Mouse (Mus musculus): Measurements from ENCODE around the gene Cluh. TPM values are rescaled to one million over a fixed set of nuclear protein-coding genes. Genes with fewer than 3 reads are reported as not detected.
A peak's percentile ranks its signal among the peaks of the same experiment; 100 is the strongest.

Gene Cluh
- total RNA-seq, 2 experiments from 2014 or later: 64.3 to 90.8 TPM

- ATAC-seq (replicated peaks; ENCODE audit: low FRiP score, low TSS enrichment, poor library complexity, severe bottlenecking): no peak
Observed at GRCm38 (mm10) chr11:74670151-74670550, 20.9 kb downstream of the Cluh start.

DNA sequence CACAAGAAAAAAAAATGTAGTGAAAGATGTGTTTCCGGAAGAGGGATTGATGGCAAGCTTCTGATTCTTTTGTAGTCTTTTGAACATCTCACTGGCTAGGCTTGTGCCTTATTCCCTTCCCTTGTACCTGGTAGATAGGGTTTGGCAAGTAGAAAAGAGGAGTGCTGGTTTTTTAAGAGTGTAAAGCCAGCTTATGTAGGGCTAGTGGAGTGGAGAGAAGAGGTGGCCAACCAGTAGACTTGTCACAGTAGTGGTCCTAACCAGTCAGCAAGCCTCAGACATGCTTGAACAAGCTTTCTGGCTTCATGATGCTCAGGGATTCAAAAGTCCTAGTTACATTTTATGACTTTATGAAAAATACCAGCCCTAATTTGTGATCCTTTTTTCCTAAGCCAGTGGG lies 21.7 kb downstream of the Cluh start:
- no peak for ATAC-seq (replicated peaks; ENCODE audit: low FRiP score, low TSS enrichment, poor library complexity, severe bottlenecking)

GRCm38 (mm10) chr11:74671839-74672238 lies 22.5 kb downstream of the Cluh start:
- no peak for ATAC-seq (replicated peaks; ENCODE audit: low FRiP score, low TSS enrichment, poor library complexity, severe bottlenecking)

GRCm38 (mm10) chr11:74672901-74673513 lies 23.7 kb downstream of the Cluh start:
- ATAC-seq (replicated peaks; ENCODE audit: low FRiP score, low TSS enrichment, poor library complexity, severe bottlenecking): peak; percentile 25

DNA sequence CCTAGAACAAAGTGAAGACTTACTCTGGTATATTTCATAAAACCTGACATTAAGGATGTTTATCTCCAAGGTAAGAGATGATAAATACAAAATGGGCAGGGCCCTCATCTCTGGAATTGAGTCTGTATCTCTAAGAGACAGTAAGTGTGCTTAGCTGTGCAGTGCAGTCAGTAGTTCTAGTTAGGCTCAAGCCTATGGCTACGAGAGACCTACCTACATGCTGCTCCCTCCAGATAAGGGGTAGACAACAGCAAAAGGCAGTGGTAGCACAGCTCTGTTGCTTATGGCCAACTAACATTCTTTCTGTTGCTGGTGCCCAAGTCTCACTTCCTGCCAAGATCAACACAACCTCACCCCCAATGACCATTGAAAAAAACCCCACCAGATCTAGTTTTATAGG lies 24.3 kb downstream of the Cluh start:
- ATAC-seq (replicated peaks; ENCODE audit: low FRiP score, low TSS enrichment, poor library complexity, severe bottlenecking): peak; percentile 97

- ATAC-seq (replicated peaks; ENCODE audit: low FRiP score, low TSS enrichment, poor library complexity, severe bottlenecking): no peak
Observed at GRCm38 (mm10) chr11:74674713-74675112, 25.4 kb downstream of the Cluh start.

DNA sequence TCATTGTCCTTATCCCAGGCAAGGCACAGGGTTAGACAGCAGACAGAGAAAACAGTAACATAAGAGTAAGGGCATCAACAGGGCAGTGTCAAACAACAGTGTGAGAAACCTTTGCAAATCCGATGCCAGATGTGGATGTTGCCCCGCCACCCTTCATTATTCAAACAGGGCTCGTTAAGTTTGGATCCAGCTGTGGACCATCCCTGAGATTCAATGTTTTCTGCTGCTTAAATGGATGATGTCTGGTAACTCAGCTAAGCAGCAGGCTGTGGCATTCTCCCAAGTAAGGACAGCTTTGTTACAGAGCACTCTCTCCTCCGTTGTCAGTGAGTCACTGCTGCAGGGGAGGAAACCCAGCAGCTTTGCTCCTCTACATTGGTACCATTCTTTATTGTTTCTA lies 25.9 kb downstream of the Cluh start:
- ATAC-seq (replicated peaks; ENCODE audit: low FRiP score, low TSS enrichment, poor library complexity, severe bottlenecking): no peak

GRCm38 (mm10) chr11:74692151-74692550 lies 42.9 kb downstream of the Cluh start:
- ATAC-seq (replicated peaks; ENCODE audit: low FRiP score, low TSS enrichment, poor library complexity, severe bottlenecking): no peak

DNA sequence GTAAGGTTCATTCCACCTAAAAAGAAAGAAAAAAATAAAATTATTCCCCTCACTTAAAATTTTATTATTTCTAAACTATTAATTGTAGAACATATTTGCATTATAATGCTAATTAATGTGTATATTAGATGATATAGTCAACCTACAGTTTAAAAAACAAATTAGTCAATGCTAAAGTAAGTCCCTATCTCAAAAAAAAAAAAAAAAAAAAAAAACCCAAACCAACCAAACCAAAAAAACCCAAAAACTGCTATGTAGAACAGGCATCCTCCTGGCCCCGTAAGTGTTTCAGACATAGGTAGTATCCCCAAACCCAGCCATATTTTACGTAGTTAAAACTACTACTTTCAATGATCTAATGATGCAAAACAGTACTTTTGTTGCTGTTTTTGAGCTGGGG lies 50.2 kb downstream of the Cluh start:
- no peak for ATAC-seq (replicated peaks; ENCODE audit: low FRiP score, low TSS enrichment, poor library complexity, severe bottlenecking)

- no peak for ATAC-seq (replicated peaks; ENCODE audit: low FRiP score, low TSS enrichment, poor library complexity, severe bottlenecking)
Observed at GRCm38 (mm10) chr11:74704068-74704467, 54.8 kb downstream of the Cluh start.

DNA sequence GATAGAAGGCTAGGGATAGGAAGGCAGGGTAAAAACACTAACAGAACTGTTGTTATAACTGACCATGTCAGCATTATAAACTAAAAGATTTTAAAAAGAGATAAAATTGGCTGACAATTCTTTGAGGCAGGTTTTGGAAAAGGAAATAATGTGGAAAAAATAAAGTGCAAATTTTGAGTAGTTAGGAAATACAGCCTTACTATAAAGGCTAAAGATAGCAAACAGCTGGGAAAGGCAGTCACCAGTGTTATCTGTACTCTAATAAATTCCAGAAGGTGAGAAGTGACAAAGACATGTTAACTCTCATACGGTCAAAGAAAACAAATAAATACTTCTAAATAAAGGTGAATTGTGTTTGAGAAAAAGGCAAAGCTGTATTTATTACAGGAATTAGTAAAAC lies 59.5 kb downstream of the Cluh start:
- no peak for ATAC-seq (replicated peaks; ENCODE audit: low FRiP score, low TSS enrichment, poor library complexity, severe bottlenecking)

GRCm38 (mm10) chr11:74710671-74711070 lies 61.4 kb downstream of the Cluh start:
- no peak for ATAC-seq (replicated peaks; ENCODE audit: low FRiP score, low TSS enrichment, poor library complexity, severe bottlenecking)

DNA sequence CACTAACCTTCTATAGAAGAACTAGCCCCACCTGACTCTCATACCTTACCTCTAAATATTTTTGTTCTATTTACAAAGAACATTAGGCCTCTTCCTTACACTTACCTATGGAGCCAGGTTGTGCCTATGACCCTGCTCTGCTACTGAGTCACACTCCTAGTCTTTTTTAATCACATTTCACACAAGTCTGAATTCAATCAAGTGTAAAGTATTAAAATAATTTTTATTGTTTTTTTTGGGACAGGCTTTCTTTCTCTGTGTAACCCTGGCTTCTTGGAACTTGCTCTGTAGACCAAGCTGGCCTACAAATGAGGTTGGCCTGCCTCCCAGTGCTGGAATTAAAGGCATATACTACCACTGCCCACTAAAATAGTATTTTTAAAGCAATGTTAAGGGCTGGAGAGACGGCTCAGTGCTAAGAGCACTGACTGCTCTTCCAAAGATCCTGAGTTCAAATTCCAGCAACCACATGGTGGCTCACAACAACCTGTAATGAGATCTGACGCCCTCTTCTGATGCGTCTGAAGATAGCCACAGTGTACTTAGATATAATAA lies 66.8 kb downstream of the Cluh start:
- ATAC-seq (replicated peaks; ENCODE audit: low FRiP score, low TSS enrichment, poor library complexity, severe bottlenecking): no peak

Other genes starting within 250 kb of the Cluh start
- 1.5 and 2.3 TPM in 2 replicates for gene Rap1gap2, start 38.6 kb upstream of the Cluh start, total RNA-seq (2014; fragmentation: Nextera tagmentation)
- 1.6 and 2.6 TPM in 2 replicates for gene Rap1gap2, start 38.6 kb upstream of the Cluh start, total RNA-seq (2017)
- gene Ccdc92b, start 29.9 kb upstream of the Cluh start, total RNA-seq (2014; fragmentation: Nextera tagmentation): 0.66 TPM in 1 of 2 replicates, not detected in the other
- 0.57 TPM in 1 of 2 replicates, not detected in the other for gene Ccdc92b, start 29.9 kb upstream of the Cluh start, total RNA-seq (2017)
- 41.2 and 43.9 TPM in 2 replicates for gene Pafah1b1, start 75.2 kb downstream of the Cluh start, total RNA-seq (2014; fragmentation: Nextera tagmentation)
- gene Pafah1b1, start 75.2 kb downstream of the Cluh start, total RNA-seq (2017): 46.5 and 58.5 TPM in 2 replicates
- gene Mettl16, start 121.3 kb downstream of the Cluh start, total RNA-seq (2014; fragmentation: Nextera tagmentation): 18.0 and 36.3 TPM in 2 replicates
- 43.1 and 44.7 TPM in 2 replicates for gene Mettl16, start 121.3 kb downstream of the Cluh start, total RNA-seq (2017)
- gene Mnt, start 181.4 kb downstream of the Cluh start, total RNA-seq (2014; fragmentation: Nextera tagmentation): 9.1 and 17.1 TPM in 2 replicates
- gene Mnt, start 181.4 kb downstream of the Cluh start, total RNA-seq (2017): 2.6 and 3.6 TPM in 2 replicates
- 8.3 and 10.3 TPM in 2 replicates for gene Sgsm2, start 247.6 kb downstream of the Cluh start, total RNA-seq (2014; fragmentation: Nextera tagmentation)
- gene Sgsm2, start 247.6 kb downstream of the Cluh start, total RNA-seq (2017): 3.1 and 10.1 TPM in 2 replicates
- 80.0 and 80.7 TPM in 2 replicates for gene Tsr1, start 248.6 kb downstream of the Cluh start, total RNA-seq (2014; fragmentation: Nextera tagmentation)
- gene Tsr1, start 248.6 kb downstream of the Cluh start, total RNA-seq (2017): 139 and 154 TPM in 2 replicates

Measured in megakaryocyte-erythroid progenitor cell, adult 5-6 weeks (primary cell).